Mouse (Mus musculus): ENCODE results near the gene Pyroxd2. TPM values are rescaled to one million over a fixed set of nuclear protein-coding genes. Genes with fewer than 3 reads are reported as not detected.
"Not testable (repeated sequence)": the region's sequence is repeated elsewhere in the genome, so short reads cannot be mapped to it uniquely, and the experiment has no call there.

Gene Pyroxd2
- polyA plus RNA-seq, 1 experiment from 2014 or later, result 3.5 TPM

DNA sequence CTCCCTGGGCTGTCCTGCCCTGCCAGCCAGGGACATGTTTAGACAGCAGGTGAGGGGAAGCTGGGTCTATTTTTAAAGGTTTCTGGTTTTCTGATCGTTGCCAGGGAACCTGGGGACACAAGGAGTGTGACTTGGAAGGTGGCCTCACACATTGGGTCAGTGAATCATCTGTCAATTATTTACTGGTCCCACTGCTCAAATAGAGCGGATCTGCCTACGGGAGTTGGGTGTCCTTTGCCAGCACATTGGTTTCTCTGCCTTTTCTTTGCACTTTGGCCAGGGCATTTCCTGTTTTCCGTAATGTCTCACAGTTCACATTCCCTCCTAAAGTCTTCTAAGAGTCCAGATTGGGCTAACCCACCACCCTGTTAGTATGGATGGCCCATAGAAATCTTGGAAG is 62.8 kb downstream of the Pyroxd2 start:
- Histone ChIP-seq H3K4me2 (no peak overlapping the region), H3K4me1 (replicated peaks) (peaks cover 3% of the 10 kb centered on the region; the same call in 1 of the 2 replicates), H3K9ac (no peak overlapping the region), H3K4me3 (replicated peaks) (no peak overlapping the region), H3K27ac (replicated peaks) (peak overlapping the region; percentile 72), H3K27me3 (no peaks in the 10 kb centered on the region), H3K36me3 (replicated peaks) (no peaks in the 10 kb centered on the region), H3K9me3 (replicated peaks) (no peaks in the 10 kb centered on the region)
- 37% methylated on average over 4 of the region's 4 CpGs for WGBS (ENCODE audit: insufficient replicate concordance)
- ATAC-seq (ENCODE audit: insufficient read depth), result peak; percentile 75

DNA sequence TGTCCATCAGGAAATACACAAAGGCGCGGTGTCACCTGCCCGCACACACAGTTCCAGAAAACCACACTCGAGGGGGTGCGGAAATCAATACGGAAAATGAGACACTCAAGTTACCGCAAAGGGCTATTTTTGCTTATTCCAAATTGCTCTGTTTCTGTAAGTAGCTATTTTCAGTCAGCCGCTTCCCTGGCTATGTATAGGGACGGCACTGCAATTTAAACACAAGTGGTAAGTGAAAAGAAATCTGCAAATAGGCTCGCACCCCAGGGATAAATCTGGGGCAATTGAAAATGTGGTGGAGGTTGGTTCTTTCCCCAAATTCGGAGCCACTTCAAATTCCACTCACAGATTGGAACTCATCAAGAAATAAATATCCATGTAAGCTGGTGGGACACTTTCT is 63.3 kb downstream of the Pyroxd2 start:
- WGBS (ENCODE audit: insufficient replicate concordance), result 67% methylated on average over 11 of the region's 11 CpGs
- no peaks in the 10 kb centered on the region for H3K9me3 ChIP-seq (replicated peaks)
- no peaks in the 10 kb centered on the region for H3K27me3 ChIP-seq
- peaks cover 3% of the 10 kb centered on the region; the same call in 1 of the 2 replicates for H3K4me1 ChIP-seq (replicated peaks)
- no peak overlapping the region for H3K27ac ChIP-seq (replicated peaks)
- no peak for ATAC-seq (ENCODE audit: insufficient read depth)
- H3K9ac ChIP-seq, result no peak overlapping the region
- no peaks in the 10 kb centered on the region for H3K36me3 ChIP-seq (replicated peaks)
- H3K4me2 ChIP-seq, result no peak overlapping the region
- H3K4me3 ChIP-seq (replicated peaks), result no peak overlapping the region

DNA sequence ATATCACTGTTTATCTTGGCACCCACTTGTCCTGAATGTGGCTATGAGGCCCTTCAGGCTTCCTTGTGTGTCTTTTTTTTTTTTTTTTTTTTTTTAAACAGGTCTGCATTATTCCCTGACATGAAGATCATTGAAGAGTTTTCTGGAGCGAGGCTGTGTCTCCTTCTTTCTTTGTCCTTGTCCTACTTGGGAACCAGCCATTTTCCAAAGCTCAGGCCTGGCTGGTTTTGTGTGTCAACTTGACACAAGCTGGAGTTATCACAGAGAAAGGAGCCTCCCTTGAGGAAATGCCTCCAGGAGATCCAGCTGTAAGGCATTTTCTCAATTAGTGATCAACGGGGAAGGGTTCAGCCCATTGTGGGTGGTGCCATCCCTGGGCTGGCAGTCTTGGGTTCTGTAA is 69.8 kb downstream of the Pyroxd2 start:
- WGBS (ENCODE audit: insufficient replicate concordance), result 54% methylated on average over 2 of the region's 2 CpGs
- H3K4me3 ChIP-seq (replicated peaks); H3K4me1 ChIP-seq (replicated peaks); H3K27me3 ChIP-seq; H3K27ac ChIP-seq (replicated peaks); H3K9ac ChIP-seq; H3K4me2 ChIP-seq; H3K36me3 ChIP-seq (replicated peaks); ATAC-seq (ENCODE audit: insufficient read depth); H3K9me3 ChIP-seq (replicated peaks): not testable (repeated sequence)

DNA sequence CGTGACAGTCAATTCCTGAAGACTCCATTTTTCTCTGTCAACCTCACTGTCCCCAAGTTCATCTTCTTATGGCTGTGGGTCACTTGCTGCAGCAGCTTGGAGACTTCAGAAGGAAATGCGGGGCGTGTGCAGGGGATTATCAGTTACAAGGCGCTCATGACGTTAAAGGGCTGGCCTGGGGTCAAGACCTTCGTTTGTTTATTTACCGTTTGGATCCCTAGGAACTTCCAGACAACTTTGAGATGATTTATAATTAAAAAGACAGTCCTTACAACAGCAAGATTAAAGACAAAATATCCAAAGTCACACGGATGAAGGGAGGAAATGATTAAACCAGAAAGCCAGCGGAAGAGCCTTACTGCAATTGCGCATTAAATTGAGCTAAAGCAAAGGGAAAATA is 74.4 kb downstream of the Pyroxd2 start:
- no peak for ATAC-seq (ENCODE audit: insufficient read depth)
- Histone ChIP-seq H3K9ac (no peak overlapping the region), H3K27me3 (no peaks in the 10 kb centered on the region), H3K4me2 (no peak overlapping the region), H3K4me1 (replicated peaks) (no peaks in the 10 kb centered on the region), H3K4me3 (replicated peaks) (no peak overlapping the region), H3K36me3 (replicated peaks) (no peaks in the 10 kb centered on the region), H3K9me3 (replicated peaks) (no peaks in the 10 kb centered on the region), H3K27ac (replicated peaks) (no peak overlapping the region)
- WGBS (ENCODE audit: insufficient replicate concordance), result 54% methylated on average over 10 of the region's 10 CpGs

DNA sequence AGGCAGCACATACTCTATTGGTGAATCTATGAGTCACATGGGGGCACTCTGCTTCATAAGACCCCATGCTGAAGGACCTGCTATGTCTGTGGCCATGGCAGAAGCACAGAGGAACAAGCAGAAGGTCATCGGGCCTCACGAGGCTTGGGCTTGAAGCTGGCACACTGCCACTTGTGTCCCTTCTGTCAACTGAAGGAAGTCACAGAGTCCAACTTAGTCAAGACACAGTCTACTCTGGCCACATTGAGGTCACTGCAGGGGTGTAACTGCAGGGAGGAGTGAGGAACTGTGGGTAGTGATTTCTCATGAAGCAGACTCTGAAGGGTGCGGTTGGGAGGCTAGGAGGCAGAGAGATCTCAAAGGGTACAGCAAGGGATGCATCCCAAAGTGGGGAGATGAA is 75.1 kb downstream of the Pyroxd2 start:
- 78% methylated on average over 3 of the region's 3 CpGs for WGBS (ENCODE audit: insufficient replicate concordance)
- Histone ChIP-seq H3K36me3 (replicated peaks) (no peaks in the 10 kb centered on the region), H3K27ac (replicated peaks) (no peak overlapping the region), H3K9ac (no peak overlapping the region), H3K9me3 (replicated peaks) (no peaks in the 10 kb centered on the region), H3K4me2 (no peak overlapping the region), H3K4me3 (replicated peaks) (no peak overlapping the region), H3K27me3 (no peaks in the 10 kb centered on the region), H3K4me1 (replicated peaks) (no peaks in the 10 kb centered on the region)
- ATAC-seq (ENCODE audit: insufficient read depth), result no peak

DNA sequence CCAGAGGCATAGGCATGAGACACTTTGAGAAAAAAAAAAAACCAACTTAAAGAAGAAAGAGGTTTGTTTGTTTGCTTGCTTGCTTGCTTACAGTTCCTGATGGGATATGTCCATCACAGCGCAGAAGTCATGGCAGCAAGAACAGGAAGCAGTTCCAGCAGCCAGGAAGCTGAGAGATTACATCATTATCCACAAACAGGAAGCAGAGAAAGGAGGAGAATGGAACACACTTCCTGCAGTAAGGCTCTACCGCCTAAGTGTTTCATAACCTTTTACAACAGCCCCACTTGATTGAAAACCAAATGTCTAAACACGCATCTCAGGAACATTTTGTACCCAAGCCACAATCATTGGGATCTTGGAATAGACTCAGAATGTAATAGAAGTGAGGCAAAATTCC is 75.6 kb downstream of the Pyroxd2 start:
- Histone ChIP-seq H3K27ac (replicated peaks) (no peak overlapping the region), H3K9ac (no peak overlapping the region), H3K4me3 (replicated peaks) (no peak overlapping the region), H3K27me3 (no peaks in the 10 kb centered on the region), H3K36me3 (replicated peaks) (no peaks in the 10 kb centered on the region), H3K4me2 (no peak overlapping the region), H3K9me3 (replicated peaks) (no peaks in the 10 kb centered on the region), H3K4me1 (replicated peaks) (no peaks in the 10 kb centered on the region)
- 44% methylated on average over 3 of the region's 3 CpGs for WGBS (ENCODE audit: insufficient replicate concordance)
- no peak for ATAC-seq (ENCODE audit: insufficient read depth)

Other genes with a start within 250 kb of the Pyroxd2 start
- gene R3hcc1l, start 234.0 kb downstream of the Pyroxd2 start, polyA plus RNA-seq (2015; fragmentation: Nextera tagmentation; extraction: Ambion mirVana), result 9.5 and 10.0 TPM in 2 replicates
- gene Loxl4, start 140.0 kb downstream of the Pyroxd2 start, polyA plus RNA-seq (2015; fragmentation: Nextera tagmentation; extraction: Ambion mirVana), result 0.05 and 0.06 TPM in 2 replicates
- gene Hps1, start 27.2 kb upstream of the Pyroxd2 start, polyA plus RNA-seq (2015; fragmentation: Nextera tagmentation; extraction: Ambion mirVana), result 7.1 and 7.4 TPM in 2 replicates

All from liver, embryonic 15.5 days (tissue).